Mouse (Mus musculus) B cell, adult 62 days (primary cell): Measurements from ENCODE around the gene Idh1. TPM values are rescaled to one million over a fixed set of nuclear protein-coding genes. Genes with fewer than 3 reads are reported as not detected.

Experiments
- total RNA-seq: library from RNA; stranded (reverse); gene quantifications from 4 replicates; pipeline ENCODE4 v1.2.4, GENCODE M21; 2023

The Idh1 gene
- total RNA-seq: 4.8 to 8.2 TPM (median 5.8 TPM) in 4 replicates

GRCm38 (mm10) chr1:65186287-65187073 lies at the start of gene Idh1, which contains the start of gene Pikfyve:
Gene Idh1 (minus strand): TSS chr1:65186500.
Gene Pikfyve (plus strand): TSS chr1:65186683.

GRCm38 (mm10) chr1:65122574-65123372 lies 63.5 kb downstream of the Idh1 start, which contains the start of gene D630023F18Rik:
Gene D630023F18Rik (minus strand): TSS chr1:65123214.

GRCm38 (mm10) chr1:65119438-65119837 lies 66.9 kb downstream of the Idh1 start, which contains the start of gene Gm28845:
Gene Gm28845 (minus strand): TSS chr1:65119558.

Other genes with a start within 250 kb of the Idh1 start
- gene Plekhm3, start 229.7 kb downstream of the Idh1 start, total RNA-seq: 105 to 118 TPM (median 113 TPM) in 4 replicates
- not detected in 4 replicates for gene Akr1cl, start 153.7 kb downstream of the Idh1 start, total RNA-seq
- not detected in 4 replicates for gene Cryge, start 135.4 kb downstream of the Idh1 start, total RNA-seq
- gene Crygd, start 123.0 kb downstream of the Idh1 start, total RNA-seq: not detected in 4 replicates
- not detected in 4 replicates for gene Crygc, start 112.8 kb downstream of the Idh1 start, total RNA-seq
- not detected in 4 replicates for gene Crygb, start 104.2 kb downstream of the Idh1 start, total RNA-seq
- gene Cryga, start 83.1 kb downstream of the Idh1 start, total RNA-seq: not detected in 4 replicates
- not detected in 4 replicates for gene Gm28845, start 66.9 kb downstream of the Idh1 start, total RNA-seq
- not detected in 4 replicates for gene D630023F18Rik, start 63.3 kb downstream of the Idh1 start, total RNA-seq
- 55.2 to 61.9 TPM (median 59.3 TPM) in 4 replicates for gene Pikfyve, start 183 bp upstream of the Idh1 start, total RNA-seq
- not detected in 4 replicates for gene Pth2r, start 95.6 kb upstream of the Idh1 start, total RNA-seq